Mouse (Mus musculus) liver, adult 2 months (tissue): ENCODE measurements at regions not wholly inside any gene's neighbourhood (a gene's known extent, or its start where the extent isn't known, plus 50 kb on each side); places are given as distances from the start of the nearest gene placed in this dataset.

Experiments used
- CTCF ChIP-seq: fragments of 200-500 bp; IDR thresholded peaks from 2 replicates; pipeline ENCODE4 v1.5.1; 2011; ENCODE audit warnings: low read depth, low read length, control low read depth
- POLR2A ChIP-seq: fragments of 200-500 bp; IDR thresholded peaks from 2 replicates; pipeline ENCODE4 v1.6.1; 2011; ENCODE audit warnings: low read length, control low read depth; ENCODE audit not compliant: insufficient read depth; ENCODE audit errors: extremely low read depth

GRCm38 (mm10) chr1:69331418-69332254 lies 223.8 kb upstream of the Erbb4 start:
- TF ChIP-seq POLR2A (no peak), CTCF (no peak)
